Mouse (Mus musculus) midbrain, embryonic 11.5 days (tissue): ENCODE measurements at regions not wholly inside any gene's neighbourhood (a gene's known extent, or its start where the extent isn't known, plus 50 kb on each side); places are given as distances from the start of the nearest gene placed in this dataset.

Source experiments
- ATAC-seq: fragments of 200-750 bp; cut with Nextera tagmentation; 2 replicates; pipeline ENCODE4 v1.8.0; 2017; ENCODE audit warnings: moderate TSS enrichment, moderate library complexity; ENCODE audit not compliant: low FRiP score
- DNase-seq: peaks from one replicate; pipeline ENCODE4 v3.0.0; 2015; ENCODE audit warnings: low spot score; ENCODE audit errors: missing footprints
- H3K27ac ChIP-seq: fragments of 300-500 bp; sonication (generic); 2 replicates; pipeline ENCODE4 v1.5.1; 2014; ENCODE audit warnings: low read depth, low read length
- H3K27me3 ChIP-seq: fragments of 300-500 bp; sonication (generic); 2 replicates; pipeline ENCODE4 v1.6.1; 2014; ENCODE audit warnings: mild to moderate bottlenecking, low read length, moderate library complexity, mixed read lengths; ENCODE audit not compliant: control insufficient read depth, insufficient read depth
- H3K36me3 ChIP-seq: fragments of 300-500 bp; sonication (generic); 2 replicates; pipeline ENCODE4 v1.6.1; 2014; ENCODE audit warnings: mild to moderate bottlenecking, low read length, moderate library complexity, mixed read lengths; ENCODE audit not compliant: control insufficient read depth, insufficient read depth
- H3K4me1 ChIP-seq: fragments of 300-500 bp; sonication (generic); 2 replicates; pipeline ENCODE4 v1.6.1; 2014; ENCODE audit warnings: low read length; ENCODE audit not compliant: control insufficient read depth, insufficient read depth
- H3K4me2 ChIP-seq: fragments of 300-500 bp; sonication (generic); 2 replicates; pipeline ENCODE4 v1.6.1; 2014; ENCODE audit warnings: mild to moderate bottlenecking, moderate library complexity
- H3K4me3 ChIP-seq: fragments of 300-500 bp; sonication (generic); 2 replicates; pipeline ENCODE4 v1.5.1; 2014; ENCODE audit warnings: low read depth, low read length
- H3K9ac ChIP-seq: fragments of 300-500 bp; sonication (generic); 2 replicates; pipeline ENCODE4 v1.6.1; 2014; ENCODE audit warnings: low read length
- H3K9me3 ChIP-seq: fragments of 300-500 bp; sonication (generic); 2 replicates; pipeline ENCODE4 v1.6.1; 2016; ENCODE audit warnings: low read length; ENCODE audit not compliant: control insufficient read depth
- WGBS: fragments of 180-500 bp; shearing (Covaris S2); extraction: QIAGEN DNeasy Blood & Tissue Kit; methylation state at CpG from one replicate; pipeline ENCODE4 v1.1.7; 2014; 5-methylcytosine and 5-hydroxymethylcytosine counted together

- DNase-seq, result no peak
- H3K9ac ChIP-seq, result no peak overlapping the region
- no peaks in the 10 kb centered on the region for H3K9me3 ChIP-seq
- H3K36me3 ChIP-seq, result no peaks in the 10 kb centered on the region
- no peak overlapping the region for H3K4me3 ChIP-seq
- no peak overlapping the region for H3K4me2 ChIP-seq
- no peak overlapping the region for H3K27ac ChIP-seq
- H3K27me3 ChIP-seq, result no peaks in the 10 kb centered on the region
- no peak for ATAC-seq
- no peaks in the 10 kb centered on the region for H3K4me1 ChIP-seq
- WGBS, result 84% methylated on average over 3 of the region's 3 CpGs
Measured at GRCm38 (mm10) chr6:141161626-141162233, 87.3 kb upstream of the Pde3a start.

GRCm38 (mm10) chr6:141167270-141167669 is 81.8 kb upstream of the Pde3a start:
- Histone ChIP-seq H3K4me2 (no peak overlapping the region), H3K27ac (no peak overlapping the region), H3K36me3 (no peaks in the 10 kb centered on the region), H3K9me3 (no peaks in the 10 kb centered on the region), H3K4me1 (no peaks in the 10 kb centered on the region), H3K27me3 (no peaks in the 10 kb centered on the region), H3K9ac (no peak overlapping the region), H3K4me3 (no peak overlapping the region)
- no peak for ATAC-seq
- no peak for DNase-seq
- WGBS, result 84% methylated on average over 3 of the region's 3 CpGs

DNA sequence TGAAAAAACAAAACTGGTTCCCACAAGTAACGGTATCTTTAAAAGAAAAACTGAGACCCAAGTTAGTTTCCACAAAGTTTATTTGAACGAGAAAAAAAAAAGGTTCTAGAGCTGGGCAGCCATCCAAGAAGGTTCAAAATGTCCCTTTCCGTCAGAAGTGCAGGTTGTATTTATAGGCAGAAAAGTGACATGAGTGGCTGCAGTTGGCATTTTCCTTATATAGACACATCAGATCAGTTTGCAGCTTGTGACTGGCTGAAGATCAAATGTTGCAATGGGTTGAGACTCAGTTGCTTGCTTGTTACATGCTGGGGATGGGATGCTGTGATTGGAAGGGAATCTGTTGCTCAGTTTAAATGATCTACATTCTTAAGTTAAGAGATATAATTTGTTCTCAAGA is 80.7 kb upstream of the Pde3a start:
- ATAC-seq, result no peak
- Histone ChIP-seq H3K27me3 (no peaks in the 10 kb centered on the region), H3K4me2 (no peak overlapping the region), H3K4me1 (no peaks in the 10 kb centered on the region), H3K27ac (no peak overlapping the region), H3K4me3 (no peak overlapping the region), H3K9me3 (no peaks in the 10 kb centered on the region), H3K36me3 (no peaks in the 10 kb centered on the region), H3K9ac (no peak overlapping the region)
- WGBS, result 75% methylated on average over 3 of the region's 3 CpGs
- DNase-seq, result no peak

- no peaks in the 10 kb centered on the region for H3K27me3 ChIP-seq
- no peak overlapping the region for H3K9ac ChIP-seq
- no peaks in the 10 kb centered on the region for H3K36me3 ChIP-seq
- H3K27ac ChIP-seq, result no peak overlapping the region
- H3K4me3 ChIP-seq, result no peak overlapping the region
- no peak overlapping the region for H3K4me2 ChIP-seq
- DNase-seq, result no peak
- no peaks in the 10 kb centered on the region for H3K9me3 ChIP-seq
- ATAC-seq, result no peak
- no peaks in the 10 kb centered on the region for H3K4me1 ChIP-seq
- WGBS, result 32% methylated on average over 1 of the region's 1 CpGs
Measured at GRCm38 (mm10) chr6:141183782-141184181, 65.3 kb upstream of the Pde3a start.

GRCm38 (mm10) chr6:141188036-141188435 is 61.0 kb upstream of the Pde3a start:
- no peak overlapping the region for H3K4me2 ChIP-seq
- no peaks in the 10 kb centered on the region for H3K9me3 ChIP-seq
- H3K9ac ChIP-seq, result no peak overlapping the region
- 77% methylated on average over 3 of the region's 3 CpGs for WGBS
- no peaks in the 10 kb centered on the region for H3K4me1 ChIP-seq
- H3K27ac ChIP-seq, result no peak overlapping the region
- H3K4me3 ChIP-seq, result no peak overlapping the region
- H3K27me3 ChIP-seq, result no peaks in the 10 kb centered on the region
- H3K36me3 ChIP-seq, result no peaks in the 10 kb centered on the region
- ATAC-seq, result no peak
- DNase-seq, result no peak

GRCm38 (mm10) chr6:141189093-141189492 is 60.0 kb upstream of the Pde3a start:
- no peaks in the 10 kb centered on the region for H3K4me1 ChIP-seq
- no peak overlapping the region for H3K4me2 ChIP-seq
- no peak for DNase-seq
- H3K9ac ChIP-seq, result no peak overlapping the region
- no peak for ATAC-seq
- no peaks in the 10 kb centered on the region for H3K27me3 ChIP-seq
- no peaks in the 10 kb centered on the region for H3K36me3 ChIP-seq
- no peak overlapping the region for H3K4me3 ChIP-seq
- no peak overlapping the region for H3K27ac ChIP-seq
- WGBS, result 60% methylated on average over 5 of the region's 5 CpGs
- H3K9me3 ChIP-seq, result no peaks in the 10 kb centered on the region

DNA sequence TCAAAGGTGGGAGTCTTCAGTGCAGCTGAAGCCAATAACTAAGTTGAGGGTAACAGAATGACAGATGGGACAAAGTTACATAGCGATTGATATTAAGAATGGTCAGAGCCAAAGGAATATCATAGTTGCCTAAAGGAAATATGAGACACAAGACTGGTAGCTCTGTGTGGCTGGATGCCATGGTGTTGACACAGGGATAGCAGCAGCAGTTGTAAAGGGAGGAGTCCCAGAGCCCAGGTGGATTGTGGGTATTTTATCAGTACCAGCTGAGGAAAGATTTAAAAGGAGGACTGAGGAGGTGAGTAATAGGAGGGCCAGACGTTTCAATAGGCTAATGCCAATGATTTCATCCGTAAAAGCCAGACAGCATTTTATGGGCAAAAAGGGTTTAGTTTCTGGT is 59.4 kb upstream of the Pde3a start:
- Histone ChIP-seq H3K27me3 (no peaks in the 10 kb centered on the region), H3K27ac (no peak overlapping the region), H3K9me3 (no peaks in the 10 kb centered on the region), H3K9ac (no peak overlapping the region), H3K4me3 (no peak overlapping the region), H3K4me1 (no peaks in the 10 kb centered on the region), H3K36me3 (no peaks in the 10 kb centered on the region), H3K4me2 (no peak overlapping the region)
- ATAC-seq, result no peak
- no peak for DNase-seq
- WGBS, result 90% methylated on average over 3 of the region's 3 CpGs

GRCm38 (mm10) chr6:141190383-141190782 is 58.7 kb upstream of the Pde3a start:
- Histone ChIP-seq H3K27ac (no peak overlapping the region), H3K9ac (no peak overlapping the region), H3K4me1 (no peaks in the 10 kb centered on the region), H3K36me3 (no peaks in the 10 kb centered on the region), H3K9me3 (no peaks in the 10 kb centered on the region), H3K27me3 (no peaks in the 10 kb centered on the region), H3K4me2 (no peak overlapping the region), H3K4me3 (no peak overlapping the region)
- ATAC-seq (no peak), DNase-seq (no peak)
- 79% methylated on average over 5 of the region's 5 CpGs for WGBS

- DNase-seq (no peak), ATAC-seq (no peak)
- no peaks in the 10 kb centered on the region for H3K9me3 ChIP-seq
- no peak overlapping the region for H3K4me2 ChIP-seq
- H3K4me3 ChIP-seq, result no peak overlapping the region
- H3K9ac ChIP-seq, result no peak overlapping the region
- 95% methylated on average over 4 of the region's 4 CpGs for WGBS
- no peaks in the 10 kb centered on the region for H3K4me1 ChIP-seq
- no peaks in the 10 kb centered on the region for H3K27me3 ChIP-seq
- H3K27ac ChIP-seq, result no peak overlapping the region
- no peaks in the 10 kb centered on the region for H3K36me3 ChIP-seq
Measured at GRCm38 (mm10) chr6:141197501-141197900, 51.6 kb upstream of the Pde3a start.
